Mouse (Mus musculus): ENCODE results near the gene Kcnj12.

The Kcnj12 gene

GRCm38 (mm10) chr11:61025594-61025993 lies 3.2 kb downstream of the Kcnj12 start:
- DNase-seq (ENCODE audit: low spot score), result no peak

GRCm38 (mm10) chr11:61026381-61026780 lies 4.0 kb downstream of the Kcnj12 start:
- no peak for DNase-seq (ENCODE audit: low spot score)

GRCm38 (mm10) chr11:61027160-61027559 lies 4.8 kb downstream of the Kcnj12 start:
- no peak for DNase-seq (ENCODE audit: low spot score)

GRCm38 (mm10) chr11:61028211-61028950 lies 6.0 kb downstream of the Kcnj12 start:
- no peak for DNase-seq (ENCODE audit: low spot score)

GRCm38 (mm10) chr11:61029116-61029740 lies 6.9 kb downstream of the Kcnj12 start:
- DNase-seq (ENCODE audit: low spot score), result no peak

- DNase-seq (ENCODE audit: low spot score), result no peak
Measured at GRCm38 (mm10) chr11:61029864-61030595, 7.7 kb downstream of the Kcnj12 start.

- DNase-seq (ENCODE audit: low spot score), result no peak
Measured at GRCm38 (mm10) chr11:61031137-61031536, 8.8 kb downstream of the Kcnj12 start.

GRCm38 (mm10) chr11:61031658-61032445 lies 9.5 kb downstream of the Kcnj12 start:
- no peak for DNase-seq (ENCODE audit: low spot score)

- DNase-seq (ENCODE audit: low spot score), result no peak
Measured at GRCm38 (mm10) chr11:61032481-61032880, 10.1 kb downstream of the Kcnj12 start.

GRCm38 (mm10) chr11:61033160-61033559 lies 10.8 kb downstream of the Kcnj12 start:
- no peak for DNase-seq (ENCODE audit: low spot score)

- DNase-seq (ENCODE audit: low spot score), result no peak
Measured at GRCm38 (mm10) chr11:61036639-61037038, 14.3 kb downstream of the Kcnj12 start.

GRCm38 (mm10) chr11:61038277-61038782 lies 16.0 kb downstream of the Kcnj12 start:
- no peak for DNase-seq (ENCODE audit: low spot score)

GRCm38 (mm10) chr11:61040856-61041652 lies 18.7 kb downstream of the Kcnj12 start:
- no peak for DNase-seq (ENCODE audit: low spot score)

GRCm38 (mm10) chr11:61042593-61042992 lies 20.2 kb downstream of the Kcnj12 start:
- no peak for DNase-seq (ENCODE audit: low spot score)

- DNase-seq (ENCODE audit: low spot score), result no peak
Measured at GRCm38 (mm10) chr11:61043055-61043992, 21.0 kb downstream of the Kcnj12 start.

- DNase-seq (ENCODE audit: low spot score), result no peak
Measured at GRCm38 (mm10) chr11:61044741-61045140, 22.4 kb downstream of the Kcnj12 start.

GRCm38 (mm10) chr11:61047441-61047840 lies 25.1 kb downstream of the Kcnj12 start:
- no peak for DNase-seq (ENCODE audit: low spot score)

- DNase-seq (ENCODE audit: low spot score), result no peak
Measured at GRCm38 (mm10) chr11:61051151-61051550, 28.8 kb downstream of the Kcnj12 start.

GRCm38 (mm10) chr11:61056871-61057270 lies 34.5 kb downstream of the Kcnj12 start:
- no peak for DNase-seq (ENCODE audit: low spot score)
